Mouse (Mus musculus): ENCODE measurements around the gene Sfswap.

- TF ChIP-seq CTCF (IDR thresholded peaks at IDR 0.05; ENCODE audit: low read depth), result no peak
- no peak for TF ChIP-seq EP300 (optimal IDR thresholded peaks at IDR 0.05)
Observed at GRCm38 (mm10) chr5:129538826-129539225, 37.8 kb downstream of the Sfswap start.

Measured in stomach, postnatal 0 days (tissue).